Mouse (Mus musculus) spleen, adult 2 months (tissue): ENCODE measurements around the gene Scn2b. TPM values are rescaled to one million over a fixed set of nuclear protein-coding genes. Genes with fewer than 3 reads are reported as not detected.

Source experiments
- DNase-seq, 2 experiments: peaks; one replicate each; pipeline versions ENCODE4 v3.0.0 to v3.0.0-alpha.2; 2012 to 2021; ENCODE audit warnings: low spot score in 2 of 2, low read depth in 1 of 2
- H3K27ac ChIP-seq: fragments of 200-500 bp; 2 replicates; pipeline ENCODE4 v1.5.1; 2012; ENCODE audit warnings: low read length, inconsistent platforms; ENCODE audit not compliant: insufficient read depth
- H3K27me3 ChIP-seq: fragments of 200-500 bp; 2 replicates; pipeline ENCODE4 v1.6.1; 2012; ENCODE audit warnings: mild to moderate bottlenecking, moderate library complexity, low read length, inconsistent platforms; ENCODE audit not compliant: control insufficient read depth, insufficient read depth
- H3K36me3 ChIP-seq: fragments of 200-500 bp; 2 replicates; pipeline ENCODE4 v1.6.1; 2012; ENCODE audit warnings: mild to moderate bottlenecking, low read length, inconsistent platforms; ENCODE audit not compliant: control insufficient read depth, insufficient read depth
- H3K4me1 ChIP-seq: fragments of 200-500 bp; 2 replicates; pipeline ENCODE4 v1.6.1; 2011; ENCODE audit warnings: inconsistent platforms; ENCODE audit not compliant: control insufficient read depth, insufficient read depth, insufficient read length
- H3K4me3 ChIP-seq: fragments of 200-500 bp; 2 replicates; pipeline ENCODE4 v1.5.1; 2011; ENCODE audit warnings: mild to moderate bottlenecking, inconsistent platforms; ENCODE audit not compliant: insufficient read depth, insufficient read length; ENCODE audit errors: extremely low read depth
- CTCF ChIP-seq: fragments of 200-500 bp; IDR thresholded peaks from 2 replicates; pipeline ENCODE4 v1.5.1; 2011; ENCODE audit warnings: mild to moderate bottlenecking, inconsistent platforms; ENCODE audit not compliant: insufficient read depth, insufficient read length, insufficient replicate concordance; ENCODE audit errors: extremely low read depth
- POLR2A ChIP-seq: fragments of 200-500 bp; IDR thresholded peaks from 2 replicates; pipeline ENCODE4 v1.6.1; 2011; ENCODE audit warnings: low read depth, low read length, inconsistent platforms
- WGBS: fragments of 180-500 bp; shearing (Covaris S2); methylation state at CpG from one replicate; pipeline ENCODE4 v1.1.7; 2018; 5-methylcytosine and 5-hydroxymethylcytosine counted together
- polyA plus RNA-seq: library from polyadenylated mRNA; depleted of rRNA; stranded (reverse); fragments of >200 nt; gene quantifications from 2 replicates; pipeline ENCODE4 v1.2.3, GENCODE M21; 2012

Scn2b gene
- polyA plus RNA-seq, 1 experiment: 1.8 TPM

- WGBS: 6% methylated on average over 3 of the region's 3 CpGs
- peaks cover 2% of the 10 kb centered on the region; the same call in 1 of the 2 replicates for H3K36me3 ChIP-seq
- no peak overlapping the region for H3K27ac ChIP-seq
- DNase-seq: no peak
- TF ChIP-seq POLR2A: no peak
- no peak for TF ChIP-seq CTCF
- H3K27me3 ChIP-seq: no peaks in the 10 kb centered on the region
- no peaks in the 10 kb centered on the region for H3K4me1 ChIP-seq
- no peak overlapping the region for H3K4me3 ChIP-seq
Observed at GRCm38 (mm10) chr9:45098426-45098825, 19.2 kb upstream of the Scn2b start.

DNA sequence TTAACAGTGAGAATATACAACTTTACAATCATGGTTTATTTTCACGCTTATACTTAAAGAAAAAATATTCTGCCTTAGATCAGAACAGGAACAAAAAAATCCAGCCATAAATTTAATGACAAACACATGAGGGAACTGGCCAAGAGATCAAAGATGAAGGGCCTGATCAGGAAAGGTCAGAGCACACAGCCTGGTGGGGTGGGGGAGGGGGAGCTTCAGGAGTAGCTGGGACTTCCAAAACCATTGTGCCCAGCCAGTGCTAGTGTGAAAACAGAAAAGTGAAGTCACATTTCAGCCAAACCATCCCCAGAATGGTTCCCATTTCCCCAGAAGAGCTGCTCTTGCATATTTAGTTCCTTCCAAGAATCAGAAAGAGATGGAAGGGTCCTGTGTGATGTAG is 15.1 kb upstream of the Scn2b start:
- Histone ChIP-seq H3K27me3 (no peaks in the 10 kb centered on the region), H3K4me3 (no peak overlapping the region), H3K27ac (no peak overlapping the region), H3K4me1 (no peaks in the 10 kb centered on the region), H3K36me3 (peaks cover 3% of the 10 kb centered on the region; the same call in 1 of the 2 replicates)
- 85% methylated on average over 1 of the region's 1 CpGs for WGBS
- TF ChIP-seq POLR2A: no peak
- no peak for TF ChIP-seq CTCF
- no peak for DNase-seq

- Histone ChIP-seq H3K27ac (no peak overlapping the region), H3K4me1 (no peaks in the 10 kb centered on the region), H3K36me3 (peaks cover 3% of the 10 kb centered on the region; the same call in 1 of the 2 replicates), H3K4me3 (no peak overlapping the region), H3K27me3 (no peaks in the 10 kb centered on the region)
- 67% methylated on average over 11 of the region's 11 CpGs for WGBS
- TF ChIP-seq CTCF: no peak
- no peak for TF ChIP-seq POLR2A
- no peak for DNase-seq
Observed at GRCm38 (mm10) chr9:45103211-45103979, 14.2 kb upstream of the Scn2b start.

GRCm38 (mm10) chr9:45105596-45106374 is 11.8 kb upstream of the Scn2b start:
- DNase-seq: no peak
- 94% methylated on average over 2 of the region's 2 CpGs for WGBS
- no peak overlapping the region for H3K27ac ChIP-seq
- TF ChIP-seq POLR2A: no peak
- TF ChIP-seq CTCF: no peak
- H3K27me3 ChIP-seq: no peaks in the 10 kb centered on the region
- peaks cover 3% of the 10 kb centered on the region; the same call in 1 of the 2 replicates for H3K36me3 ChIP-seq
- no peak overlapping the region for H3K4me3 ChIP-seq
- no peaks in the 10 kb centered on the region for H3K4me1 ChIP-seq

DNA sequence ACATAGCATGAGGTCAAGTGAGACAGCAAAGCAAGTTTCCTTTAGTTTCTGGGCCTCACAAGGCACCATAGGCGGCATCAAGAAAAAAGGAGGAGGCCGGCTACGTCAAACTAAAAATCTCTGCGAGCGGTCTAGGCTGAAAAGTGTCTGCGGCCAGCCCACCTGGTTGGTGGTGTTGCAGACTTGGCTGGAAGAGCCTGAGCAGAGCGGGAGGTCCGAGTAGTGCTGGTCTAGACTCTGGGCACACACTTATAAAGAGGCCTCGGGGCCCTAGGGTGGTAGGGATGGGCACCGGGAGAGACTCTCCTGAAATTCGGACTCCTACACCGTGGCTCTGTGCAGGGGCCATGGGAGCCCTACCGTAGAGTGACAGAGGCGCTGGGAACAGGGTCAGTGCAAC is 1.9 kb upstream of the Scn2b start:
- Histone ChIP-seq H3K4me3 (no peak overlapping the region), H3K27me3 (no peaks in the 10 kb centered on the region), H3K36me3 (no peaks in the 10 kb centered on the region), H3K4me1 (peaks cover 3% of the 10 kb centered on the region; the same call in 1 of the 2 replicates), H3K27ac (no peak overlapping the region)
- TF ChIP-seq POLR2A (no peak), CTCF (no peak)
- DNase-seq: no peak
- 43% methylated on average over 14 of the region's 14 CpGs for WGBS

GRCm38 (mm10) chr9:45116819-45117218 is 763 bp upstream of the Scn2b start:
- Histone ChIP-seq H3K4me1 (peaks cover 3% of the 10 kb centered on the region; the same call in 1 of the 2 replicates), H3K27ac (peak overlapping the region; percentile 22; the same call in 1 of the 2 replicates), H3K36me3 (no peaks in the 10 kb centered on the region), H3K27me3 (no peaks in the 10 kb centered on the region), H3K4me3 (no peak overlapping the region)
- peak in 1 of 2 experiments; percentile 58 for DNase-seq
- TF ChIP-seq POLR2A: no peak
- no peak for TF ChIP-seq CTCF
- WGBS: 15% methylated on average over 9 of the region's 9 CpGs
